Mouse (Mus musculus) hindbrain, embryonic 11.5 days (tissue): Measurements from ENCODE around the gene Itga6. TPM values are rescaled to one million over a fixed set of nuclear protein-coding genes. Genes with fewer than 3 reads are reported as not detected.

ENCODE experiments used
- ATAC-seq: fragments of 200-750 bp; cut with Nextera tagmentation; 2 replicates; pipeline ENCODE4 v1.8.0; 2017; ENCODE audit warnings: mild to moderate bottlenecking, moderate TSS enrichment, moderate library complexity; ENCODE audit not compliant: low FRiP score
- DNase-seq: peaks from one replicate; pipeline ENCODE4 v3.0.0-alpha.2; 2015; ENCODE audit warnings: low spot score
- H3K27ac ChIP-seq: fragments of 300-500 bp; sonication (generic); 2 replicates; pipeline ENCODE4 v1.5.1; 2014; ENCODE audit warnings: mild to moderate bottlenecking, low read depth, low read length
- H3K27me3 ChIP-seq: fragments of 300-500 bp; sonication (generic); 2 replicates; pipeline ENCODE4 v1.6.1; 2014; ENCODE audit warnings: mild to moderate bottlenecking, low read length, moderate library complexity, mixed read lengths; ENCODE audit not compliant: control insufficient read depth, insufficient read depth
- H3K36me3 ChIP-seq: fragments of 300-500 bp; sonication (generic); 2 replicates; pipeline ENCODE4 v1.6.1; 2014; ENCODE audit warnings: mild to moderate bottlenecking, low read length, moderate library complexity, mixed read lengths; ENCODE audit not compliant: control insufficient read depth, insufficient read depth
- H3K4me1 ChIP-seq: fragments of 300-500 bp; sonication (generic); replicated peaks from 2 replicates; pipeline ENCODE4 v1.6.1; 2014; ENCODE audit warnings: low read length, mixed read lengths; ENCODE audit not compliant: control insufficient read depth, insufficient read depth
- H3K4me2 ChIP-seq: fragments of 300-500 bp; sonication (generic); replicated peaks from 2 replicates; pipeline ENCODE4 v1.6.1; 2014; ENCODE audit warnings: mild to moderate bottlenecking, low read depth, low read length
- H3K4me3 ChIP-seq: fragments of 300-500 bp; sonication (generic); 2 replicates; pipeline ENCODE4 v1.5.1; 2014; ENCODE audit warnings: low read depth, low read length
- H3K9ac ChIP-seq: fragments of 300-500 bp; sonication (generic); 2 replicates; pipeline ENCODE4 v1.6.1; 2014; ENCODE audit warnings: low read depth, low read length
- H3K9me3 ChIP-seq: fragments of 300-500 bp; sonication (generic); 2 replicates; pipeline ENCODE4 v1.6.1; 2016; ENCODE audit warnings: low read length; ENCODE audit not compliant: control insufficient read depth
- WGBS: fragments of 180-500 bp; shearing (Covaris S2); extraction: QIAGEN DNeasy Blood & Tissue Kit; methylation state at CpG from one replicate; pipeline ENCODE4 v1.1.7; 2014; 5-methylcytosine and 5-hydroxymethylcytosine counted together
- polyA plus RNA-seq: library from polyadenylated mRNA; unstranded; fragments of >200 nt; fragmentation: Nextera tagmentation; extraction: Ambion mirVana; gene quantifications from 2 replicates; pipeline ENCODE4 v1.2.1, GENCODE M21; 2014

Gene Itga6
- polyA plus RNA-seq, 1 experiment from 2014 or later = 25.5 TPM

DNA sequence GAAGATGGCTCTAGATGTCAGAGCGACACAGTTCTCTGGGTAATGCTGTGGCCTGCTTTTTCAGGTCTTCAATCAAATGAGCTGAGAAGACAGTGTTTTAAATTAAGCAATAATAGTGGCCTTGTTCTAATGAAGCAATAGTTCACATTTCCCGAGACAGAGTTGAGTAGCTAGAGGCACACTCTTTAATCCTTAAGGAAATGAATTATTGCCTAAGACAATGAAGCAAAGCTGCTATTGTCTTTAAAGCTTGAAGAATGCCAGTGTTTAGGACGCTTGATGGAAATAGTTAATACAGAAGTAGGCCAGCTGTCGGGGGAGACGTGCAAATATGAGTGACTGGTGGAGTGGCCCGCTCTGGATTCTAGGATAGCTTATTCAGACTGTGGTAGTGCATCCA lies 65.5 kb downstream of the Itga6 start:
- H3K36me3 ChIP-seq = no peaks in the 10 kb centered on the region
- H3K27ac ChIP-seq = no peak overlapping the region
- DNase-seq (no peak), ATAC-seq (no peak)
- no peaks in the 10 kb centered on the region for H3K9me3 ChIP-seq
- no peak overlapping the region for H3K9ac ChIP-seq
- no peak overlapping the region for H3K4me2 ChIP-seq
- H3K4me1 ChIP-seq = no peaks in the 10 kb centered on the region
- WGBS = 69% methylated on average over 6 of the region's 6 CpGs
- H3K27me3 ChIP-seq = no peaks in the 10 kb centered on the region
- no peak overlapping the region for H3K4me3 ChIP-seq

DNA sequence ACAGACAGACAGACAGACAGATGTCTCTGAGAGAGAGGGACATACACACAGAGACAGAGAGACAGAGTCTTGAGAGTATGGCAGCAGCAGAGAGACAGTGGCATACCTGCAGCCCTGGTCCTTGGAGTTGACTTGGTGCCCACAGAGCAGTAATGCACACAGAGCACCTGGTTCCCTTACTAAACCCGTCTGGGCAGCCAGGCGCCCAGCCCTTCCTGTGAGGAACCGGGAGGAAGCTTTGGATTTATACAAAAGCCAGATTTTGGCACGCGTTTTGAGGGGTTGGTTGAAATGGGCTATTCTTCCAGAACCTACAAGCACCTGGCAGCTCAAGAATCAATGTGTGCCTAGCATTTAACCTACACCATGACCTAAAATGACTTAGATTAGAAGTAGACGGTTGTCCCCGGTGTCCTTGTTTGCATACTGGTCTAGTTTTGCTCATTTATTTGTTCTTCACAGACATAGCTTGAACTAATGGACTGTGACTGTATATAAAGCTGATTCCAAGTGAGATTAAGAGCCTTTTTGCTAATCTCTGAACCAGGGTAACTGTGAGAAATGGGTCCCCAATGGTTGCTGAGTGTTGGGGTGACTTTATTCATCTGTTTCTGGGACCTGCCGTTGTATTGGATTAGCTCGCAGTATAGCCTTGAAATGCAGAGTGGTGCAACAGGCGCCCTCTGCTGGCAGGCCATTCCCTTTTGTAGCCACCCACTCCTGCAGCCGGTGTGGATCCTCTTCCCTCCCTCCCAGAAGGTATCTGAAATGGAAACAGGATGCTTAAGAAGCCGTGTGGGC lies 67.0 kb downstream of the Itga6 start:
- H3K9ac ChIP-seq = no peak overlapping the region
- H3K27me3 ChIP-seq = no peaks in the 10 kb centered on the region
- DNase-seq (peak; percentile 86), ATAC-seq (peak; percentile 56; the same call in 1 of the 2 replicates)
- H3K27ac ChIP-seq = no peak overlapping the region
- no peak overlapping the region for H3K4me2 ChIP-seq
- no peaks in the 10 kb centered on the region for H3K36me3 ChIP-seq
- no peak overlapping the region for H3K4me3 ChIP-seq
- H3K4me1 ChIP-seq = no peaks in the 10 kb centered on the region
- H3K9me3 ChIP-seq = no peaks in the 10 kb centered on the region
- 49% methylated on average over 12 of the region's 12 CpGs for WGBS

DNA sequence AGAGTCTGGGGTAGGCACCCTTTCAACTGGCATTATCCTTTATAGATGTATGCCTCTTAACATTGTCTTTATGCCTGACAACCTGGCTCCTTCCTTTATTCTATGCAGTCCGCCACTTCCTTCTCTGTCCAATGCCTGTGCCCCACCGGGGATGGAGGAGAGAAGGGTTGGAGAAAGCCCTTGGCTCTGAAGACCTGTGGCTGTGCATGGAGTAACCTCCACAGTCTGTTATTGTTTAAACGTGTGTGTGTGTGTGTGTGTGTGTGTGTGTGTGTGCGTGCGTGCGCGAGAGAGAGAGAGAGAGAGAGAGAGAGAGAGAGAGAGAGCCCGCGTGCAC lies 67.6 kb downstream of the Itga6 start:
- 95% methylated on average over 6 of the region's 9 CpGs for WGBS

DNA sequence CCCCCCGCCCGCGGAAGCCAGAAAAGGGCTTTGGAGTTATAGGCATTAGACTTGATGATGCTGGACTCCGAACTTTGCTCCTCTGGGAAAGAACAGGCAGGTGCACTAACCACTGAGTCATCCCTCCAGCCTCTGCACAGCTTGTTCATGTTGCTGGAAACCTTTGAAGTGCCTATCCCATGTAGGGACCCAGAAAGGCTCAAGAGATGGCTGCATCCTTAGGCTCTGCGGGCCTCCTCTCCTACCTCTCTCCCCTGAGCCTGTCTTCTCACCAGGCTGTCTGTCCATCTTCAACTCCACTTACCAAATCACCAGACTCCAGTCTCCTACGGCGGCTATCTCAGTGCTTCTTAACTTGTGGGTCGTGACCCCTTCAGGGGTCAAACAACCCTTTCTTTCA lies 68.0 kb downstream of the Itga6 start:
- Histone ChIP-seq H3K4me3 (no peak overlapping the region), H3K9me3 (no peaks in the 10 kb centered on the region), H3K9ac (no peak overlapping the region), H3K4me1 (no peaks in the 10 kb centered on the region), H3K4me2 (no peak overlapping the region), H3K27me3 (no peaks in the 10 kb centered on the region), H3K36me3 (no peaks in the 10 kb centered on the region), H3K27ac (no peak overlapping the region)
- WGBS = 64% methylated on average over 6 of the region's 8 CpGs
- ATAC-seq = no peak
- no peak for DNase-seq

More for the DNA sequence above, 67.6 kb downstream of the Itga6 start:
- no peaks in the 10 kb centered on the region for H3K4me1 ChIP-seq
- no peaks in the 10 kb centered on the region for H3K36me3 ChIP-seq
- no peaks in the 10 kb centered on the region for H3K9me3 ChIP-seq
- no peak overlapping the region for H3K9ac ChIP-seq
- H3K27me3 ChIP-seq = no peaks in the 10 kb centered on the region
- DNase-seq (no peak), ATAC-seq (no peak)
- no peak overlapping the region for H3K27ac ChIP-seq
- H3K4me2 ChIP-seq = no peak overlapping the region
- H3K4me3 ChIP-seq = no peak overlapping the region

DNA sequence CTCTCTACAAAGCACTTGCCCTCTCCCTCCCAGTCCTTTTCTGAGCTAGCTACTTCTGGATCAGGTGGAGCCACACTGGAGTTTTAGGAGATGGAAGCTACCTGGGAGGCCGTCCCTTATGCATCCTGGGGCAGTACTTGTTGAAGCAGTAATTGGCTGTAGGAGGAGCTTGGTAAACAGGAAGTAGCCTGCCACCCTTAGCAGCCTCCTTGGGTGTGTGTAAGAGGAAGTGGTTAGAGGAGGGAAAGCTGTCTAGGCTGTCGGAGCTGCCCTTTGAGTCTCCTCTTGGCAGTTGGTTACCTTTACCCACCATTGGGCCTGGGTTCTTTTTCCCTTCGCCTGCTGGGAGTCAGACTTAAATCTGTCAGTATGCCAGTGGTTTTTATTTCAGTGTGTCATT lies 68.6 kb downstream of the Itga6 start:
- Histone ChIP-seq H3K9ac (no peak overlapping the region), H3K27ac (no peak overlapping the region), H3K36me3 (no peaks in the 10 kb centered on the region), H3K27me3 (no peaks in the 10 kb centered on the region), H3K4me2 (no peak overlapping the region), H3K4me1 (no peaks in the 10 kb centered on the region), H3K9me3 (no peaks in the 10 kb centered on the region), H3K4me3 (no peak overlapping the region)
- 40% methylated on average over 3 of the region's 3 CpGs for WGBS
- DNase-seq = no peak
- ATAC-seq = no peak

DNA sequence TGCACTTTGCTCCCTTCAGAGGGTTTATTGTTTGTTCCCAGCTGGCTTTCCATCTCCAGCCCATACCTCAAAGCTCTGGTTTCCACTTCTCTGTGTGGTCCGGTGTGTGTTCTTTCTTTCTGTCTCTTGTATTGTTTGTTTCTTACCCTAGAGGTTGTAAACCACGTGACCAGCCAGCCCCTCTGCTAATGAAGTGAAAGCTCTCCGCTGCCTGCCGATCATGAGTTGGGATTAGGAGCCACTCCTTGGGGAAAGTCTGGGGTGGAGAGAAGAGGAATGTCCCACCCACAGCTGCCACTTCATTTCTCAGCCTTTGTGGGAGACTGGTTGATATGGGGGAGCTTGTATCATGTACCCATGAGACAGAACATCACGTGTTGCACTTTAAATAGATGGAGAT lies 69.9 kb downstream of the Itga6 start:
- Histone ChIP-seq H3K9me3 (no peaks in the 10 kb centered on the region), H3K4me3 (no peak overlapping the region), H3K27ac (no peak overlapping the region), H3K9ac (no peak overlapping the region), H3K4me1 (no peaks in the 10 kb centered on the region), H3K27me3 (no peaks in the 10 kb centered on the region), H3K36me3 (no peaks in the 10 kb centered on the region), H3K4me2 (no peak overlapping the region)
- ATAC-seq (no peak), DNase-seq (no peak)
- WGBS = 24% methylated on average over 5 of the region's 5 CpGs

DNA sequence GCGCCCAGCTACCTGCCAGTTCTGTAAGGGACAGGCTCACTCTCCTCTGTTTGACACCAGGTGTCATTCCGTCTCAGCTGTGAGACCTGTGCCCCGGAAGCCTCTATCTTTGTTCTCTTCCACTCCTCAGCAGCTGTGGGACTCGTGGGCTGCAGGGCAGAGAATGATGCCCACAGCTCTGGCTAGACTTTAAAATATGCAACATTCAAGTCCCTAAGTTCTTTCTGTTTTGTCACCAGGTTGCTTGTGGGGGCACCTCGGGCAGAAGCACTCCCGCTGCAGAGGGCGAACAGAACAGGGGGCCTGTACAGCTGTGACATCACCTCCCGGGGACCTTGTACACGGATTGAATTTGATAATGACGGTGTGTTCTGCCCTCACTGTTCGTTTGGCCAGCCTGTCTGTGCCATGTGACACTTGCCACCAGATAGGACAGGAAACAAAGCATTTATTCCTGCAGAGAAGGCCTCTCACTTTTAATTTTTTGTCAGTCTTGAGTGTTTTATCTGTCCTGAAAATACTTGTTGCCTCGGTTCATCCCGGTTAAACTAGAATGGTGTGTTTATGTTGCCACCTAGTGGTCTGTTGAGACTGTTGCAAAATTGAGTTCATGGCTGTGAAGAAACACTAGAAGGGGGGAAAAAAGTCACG lies 71.1 kb downstream of the Itga6 start:
- no peaks in the 10 kb centered on the region for H3K36me3 ChIP-seq
- H3K4me1 ChIP-seq = no peaks in the 10 kb centered on the region
- ATAC-seq (no peak), DNase-seq (peak; percentile 68)
- no peaks in the 10 kb centered on the region for H3K27me3 ChIP-seq
- H3K9ac ChIP-seq = no peak overlapping the region
- H3K4me3 ChIP-seq = no peak overlapping the region
- H3K27ac ChIP-seq = no peak overlapping the region
- no peaks in the 10 kb centered on the region for H3K9me3 ChIP-seq
- 0 out of 2 replicates have a peak overlapping the region, but pooled peaks have one; percentile 5 for H3K4me2 ChIP-seq
- 44% methylated on average over 14 of the region's 14 CpGs for WGBS

DNA sequence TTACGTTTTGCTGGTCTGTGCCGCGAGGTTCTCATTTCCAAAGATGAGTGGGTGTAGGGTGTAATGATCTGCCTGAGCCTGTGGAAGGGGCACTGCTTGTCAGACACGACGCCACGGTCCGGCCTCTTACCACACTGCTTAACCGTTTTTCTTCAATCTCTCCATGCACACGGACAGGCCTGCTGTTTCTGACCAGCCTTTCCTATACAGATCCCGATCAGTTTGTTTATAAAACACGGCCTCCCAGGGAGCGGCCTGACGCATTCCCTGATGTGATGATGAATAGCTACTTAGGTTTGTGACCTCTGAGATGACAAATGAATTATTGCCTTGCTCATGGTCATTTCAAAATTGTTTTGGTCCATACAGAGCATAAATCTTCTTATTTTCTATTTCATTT lies 78.7 kb downstream of the Itga6 start:
- Histone ChIP-seq H3K27ac (no peak overlapping the region), H3K36me3 (no peaks in the 10 kb centered on the region; the same call in 1 of the 2 replicates), H3K9ac (no peak overlapping the region), H3K27me3 (no peaks in the 10 kb centered on the region), H3K4me3 (no peak overlapping the region), H3K9me3 (no peaks in the 10 kb centered on the region), H3K4me1 (no peaks in the 10 kb centered on the region), H3K4me2 (no peak overlapping the region)
- ATAC-seq (no peak), DNase-seq (no peak)
- WGBS = 55% methylated on average over 13 of the region's 13 CpGs

DNA sequence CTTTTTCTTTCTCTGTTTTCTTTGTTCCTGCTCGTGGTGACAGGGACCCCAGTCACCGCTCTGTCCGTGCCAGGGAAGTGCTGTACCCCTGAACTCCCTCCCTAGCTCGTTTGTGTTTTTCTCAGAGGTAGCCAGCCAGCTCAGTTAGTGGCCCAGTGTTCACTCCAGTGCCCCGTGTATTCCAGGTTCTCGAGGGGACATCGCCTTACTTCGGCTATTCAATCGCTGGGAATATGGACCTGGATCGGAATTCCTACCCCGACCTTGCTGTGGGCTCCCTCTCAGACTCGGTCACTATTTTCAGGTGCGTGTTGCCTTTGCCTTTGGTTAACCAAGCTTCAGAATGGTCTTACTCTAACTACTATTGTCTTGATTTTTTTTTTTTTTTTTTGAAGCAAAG lies 82.3 kb downstream of the Itga6 start:
- no peak overlapping the region for H3K4me3 ChIP-seq
- WGBS = 81% methylated on average over 13 of the region's 13 CpGs
- H3K4me2 ChIP-seq = no peak overlapping the region
- DNase-seq (no peak), ATAC-seq (no peak)
- no peaks in the 10 kb centered on the region for H3K4me1 ChIP-seq
- no peaks in the 10 kb centered on the region for H3K36me3 ChIP-seq
- H3K9ac ChIP-seq = no peak overlapping the region
- no peak overlapping the region for H3K27ac ChIP-seq
- H3K27me3 ChIP-seq = no peaks in the 10 kb centered on the region
- H3K9me3 ChIP-seq = no peaks in the 10 kb centered on the region
